Mouse (Mus musculus) small intestine, adult 2 months (tissue): ENCODE measurements around the gene Shisa8. TPM values are rescaled to one million over a fixed set of nuclear protein-coding genes. Genes with fewer than 3 reads are reported as not detected.

Experiments
- H3K27ac ChIP-seq: fragments of 200-500 bp; 2 replicates; pipeline ENCODE4 v1.5.1; 2012; ENCODE audit warnings: low read depth, low read length, control low read depth, inconsistent platforms; ENCODE audit not compliant: insufficient read depth
- H3K27me3 ChIP-seq: fragments of 200-500 bp; 2 replicates; pipeline ENCODE4 v1.6.1; 2012; ENCODE audit warnings: mild to moderate bottlenecking, moderate library complexity, low read length, inconsistent platforms; ENCODE audit not compliant: control insufficient read depth, insufficient read depth
- H3K36me3 ChIP-seq: fragments of 200-500 bp; 2 replicates; pipeline ENCODE4 v1.6.1; 2012; ENCODE audit warnings: mild to moderate bottlenecking, low read length, control low read depth, inconsistent platforms; ENCODE audit not compliant: control insufficient read depth, insufficient read depth
- H3K4me1 ChIP-seq: fragments of 200-500 bp; 2 replicates; pipeline ENCODE4 v1.6.1; 2012; ENCODE audit warnings: low read length, inconsistent platforms, mixed read lengths; ENCODE audit not compliant: control insufficient read depth, insufficient read depth, insufficient read length
- H3K4me3 ChIP-seq: fragments of 200-500 bp; 2 replicates; pipeline ENCODE4 v1.5.1; 2012; ENCODE audit warnings: low read depth, mild to moderate bottlenecking, control low read depth, inconsistent platforms, low read length, moderate library complexity
- CTCF ChIP-seq: fragments of 200-500 bp; IDR thresholded peaks from 2 replicates; pipeline ENCODE4 v1.5.1; 2012; ENCODE audit warnings: low read depth, mild to moderate bottlenecking, control low read depth, inconsistent platforms, low read length, moderate library complexity, mixed read lengths; ENCODE audit not compliant: insufficient replicate concordance, insufficient read length; ENCODE audit errors: extremely low read depth
- POLR2A ChIP-seq: fragments of 200-500 bp; IDR thresholded peaks from 2 replicates; pipeline ENCODE4 v1.6.1; 2012; ENCODE audit warnings: low read depth, mild to moderate bottlenecking, control low read depth, inconsistent platforms, low read length, moderate library complexity
- WGBS: fragments of 180-500 bp; shearing (Covaris S2); methylation state at CpG from one replicate; pipeline ENCODE4 v1.1.7; 2018; 5-methylcytosine and 5-hydroxymethylcytosine counted together
- polyA plus RNA-seq: library from polyadenylated mRNA; depleted of rRNA; stranded (reverse); fragments of >200 nt; gene quantifications from 2 replicates; pipeline ENCODE4 v1.2.3, GENCODE M21; 2012

Gene Shisa8
- polyA plus RNA-seq, 1 experiment, result 2.6 TPM

DNA sequence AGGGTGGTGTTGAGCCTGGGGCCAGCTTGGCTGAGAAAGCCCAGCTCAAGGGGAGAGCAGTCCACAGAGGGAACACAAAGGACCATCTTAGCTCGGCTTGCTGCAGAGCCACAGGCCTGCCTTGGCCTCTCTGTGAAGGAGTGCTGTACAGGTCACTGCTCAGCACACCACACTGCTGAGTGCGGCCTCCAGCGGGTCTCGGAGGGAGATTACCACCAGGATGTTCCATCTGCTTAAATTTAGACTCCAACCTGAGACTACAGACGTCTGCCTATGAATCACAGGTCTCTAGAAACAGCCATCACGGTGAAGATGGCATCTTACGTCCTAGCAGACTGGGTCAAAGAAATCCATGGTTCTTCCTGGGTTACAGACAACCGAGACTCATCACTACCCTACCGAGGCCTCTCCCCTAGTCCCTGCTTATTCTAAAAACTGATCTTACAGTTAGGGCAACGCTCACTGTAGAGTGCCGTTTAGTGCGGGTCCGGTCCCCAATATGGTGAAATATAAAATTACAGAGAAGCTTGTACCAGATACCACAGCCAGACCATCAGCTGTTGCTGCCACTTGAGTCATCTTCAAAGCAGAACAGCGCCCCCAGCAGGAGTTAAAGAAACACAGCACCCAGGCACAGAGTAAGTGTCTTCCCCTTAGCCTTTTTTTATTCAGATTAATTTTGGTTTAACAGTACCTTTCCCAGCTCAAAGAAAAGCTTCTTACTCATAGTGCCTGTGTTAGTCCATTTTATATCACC is 8.7 kb upstream of the Shisa8 start:
- no peak overlapping the region for H3K4me3 ChIP-seq
- TF ChIP-seq CTCF, result no peak
- TF ChIP-seq POLR2A, result no peak
- H3K4me1 ChIP-seq, result peaks cover 12% of the 10 kb centered on the region
- H3K36me3 ChIP-seq, result no peaks in the 10 kb centered on the region
- no peak overlapping the region for H3K27ac ChIP-seq
- 73% methylated on average over 14 of the region's 14 CpGs for WGBS
- H3K27me3 ChIP-seq, result peaks cover 21% of the 10 kb centered on the region

DNA sequence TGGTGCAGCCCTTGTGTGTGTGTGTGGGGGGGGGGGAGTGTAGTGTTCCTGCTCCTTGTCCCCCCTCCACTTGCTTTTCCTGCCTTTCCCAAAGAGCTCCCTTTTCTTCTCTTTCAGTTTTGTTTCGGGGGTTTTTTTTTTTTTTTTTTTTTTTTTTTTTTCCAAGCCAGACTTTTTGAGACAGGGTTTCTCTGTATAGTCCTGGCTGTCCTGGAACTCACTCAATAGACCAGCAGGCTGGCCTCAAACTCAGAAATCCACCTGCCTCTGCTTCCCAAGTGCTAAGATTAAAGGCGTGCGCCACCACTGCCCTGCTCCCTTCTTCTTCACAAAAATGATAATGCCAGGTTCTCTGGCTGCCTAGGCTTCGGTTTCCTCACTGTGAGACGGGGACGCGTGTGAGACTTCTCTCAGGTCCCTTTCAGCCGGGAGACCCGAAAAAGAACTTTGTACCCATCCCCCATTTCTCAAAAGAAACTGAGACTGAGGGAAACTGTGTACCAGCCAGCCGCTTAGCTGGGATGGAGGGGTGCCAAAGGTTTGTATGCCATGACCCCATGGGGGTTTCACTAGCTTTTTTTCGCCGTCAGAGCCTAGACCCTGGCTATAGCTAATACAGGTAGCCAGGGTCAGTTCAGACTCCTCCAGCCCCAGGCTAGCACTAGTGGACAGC is 7.5 kb upstream of the Shisa8 start:
- TF ChIP-seq CTCF (no peak), POLR2A (no peak)
- peaks cover 22% of the 10 kb centered on the region for H3K27me3 ChIP-seq
- 70% methylated on average over 12 of the region's 12 CpGs for WGBS
- H3K4me3 ChIP-seq, result no peak overlapping the region
- no peaks in the 10 kb centered on the region for H3K36me3 ChIP-seq
- no peak overlapping the region for H3K27ac ChIP-seq
- peaks cover 12% of the 10 kb centered on the region for H3K4me1 ChIP-seq

DNA sequence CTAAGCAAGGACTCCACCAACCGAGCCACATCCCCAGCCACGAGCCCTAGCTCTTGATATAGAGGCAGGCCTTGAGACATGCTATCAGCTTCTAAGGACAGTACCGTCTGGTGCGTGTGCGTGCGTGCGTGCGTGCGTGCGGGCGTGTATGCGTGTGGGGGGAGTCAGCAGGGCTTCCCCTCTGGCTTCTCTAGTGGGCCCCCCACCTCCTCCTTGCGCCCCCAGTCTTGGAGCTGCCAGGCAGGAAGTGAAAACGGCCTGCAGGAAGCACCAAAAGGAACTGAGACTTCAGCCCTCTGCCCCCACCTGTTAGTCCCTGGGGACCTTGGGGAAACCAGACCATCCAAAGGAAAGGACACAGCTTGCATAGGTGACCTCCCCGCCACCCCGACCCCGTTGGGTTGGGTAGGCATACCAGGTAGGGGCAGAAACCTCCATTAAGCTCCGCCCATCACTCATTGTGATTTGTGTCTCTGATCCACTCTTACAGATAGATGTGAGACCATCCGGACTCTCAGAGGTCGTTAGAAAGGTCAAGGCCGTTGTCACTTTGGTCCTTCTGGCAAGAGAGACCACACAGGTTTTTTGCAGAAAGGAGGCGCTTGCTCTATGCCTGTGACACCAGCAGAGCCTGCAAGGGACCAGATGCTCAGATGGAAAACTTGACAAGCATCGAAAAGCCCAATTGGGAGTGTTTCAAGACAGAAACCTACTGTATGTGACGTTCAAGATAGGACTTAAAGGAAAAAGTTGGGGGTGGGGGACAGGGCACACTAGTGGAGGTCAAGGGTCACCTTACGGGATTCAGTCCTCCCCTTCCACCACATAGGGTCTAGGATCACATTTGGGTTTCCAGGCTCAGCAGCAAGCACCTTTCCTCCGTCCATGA is 6.4 kb upstream of the Shisa8 start:
- Histone ChIP-seq H3K36me3 (no peaks in the 10 kb centered on the region), H3K27ac (peak overlapping the region; percentile 32), H3K4me3 (no peak overlapping the region), H3K27me3 (peaks cover 18% of the 10 kb centered on the region), H3K4me1 (peaks cover 7% of the 10 kb centered on the region)
- TF ChIP-seq POLR2A, result no peak
- TF ChIP-seq CTCF, result no peak
- WGBS, result 65% methylated on average over 26 of the region's 26 CpGs

DNA sequence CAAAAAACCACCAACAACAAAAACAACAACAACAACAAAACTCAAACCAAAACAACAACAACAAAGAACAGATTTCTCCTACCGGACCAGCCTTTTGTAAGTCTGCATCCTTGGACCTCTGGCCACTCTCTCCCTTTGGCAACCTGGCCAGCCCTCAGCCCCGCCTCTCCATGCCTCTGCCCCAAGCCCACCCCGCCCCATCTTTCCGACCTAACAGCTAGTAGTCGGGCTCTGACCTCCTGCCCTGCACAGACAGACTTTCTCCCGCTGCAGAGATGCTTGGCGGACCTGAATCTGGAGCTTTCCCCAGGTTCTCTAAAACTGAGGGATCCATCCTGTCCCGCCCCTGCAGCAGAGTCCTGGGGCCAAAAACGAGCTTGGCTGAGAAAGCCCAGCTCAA is 5.4 kb upstream of the Shisa8 start:
- Histone ChIP-seq H3K4me1 (peaks cover 3% of the 10 kb centered on the region; the same call in 1 of the 2 replicates), H3K27me3 (peaks cover 17% of the 10 kb centered on the region; the same call in 1 of the 2 replicates), H3K4me3 (no peak overlapping the region), H3K27ac (no peak overlapping the region), H3K36me3 (no peaks in the 10 kb centered on the region)
- TF ChIP-seq CTCF (no peak), POLR2A (no peak)
- 47% methylated on average over 9 of the region's 9 CpGs for WGBS

DNA sequence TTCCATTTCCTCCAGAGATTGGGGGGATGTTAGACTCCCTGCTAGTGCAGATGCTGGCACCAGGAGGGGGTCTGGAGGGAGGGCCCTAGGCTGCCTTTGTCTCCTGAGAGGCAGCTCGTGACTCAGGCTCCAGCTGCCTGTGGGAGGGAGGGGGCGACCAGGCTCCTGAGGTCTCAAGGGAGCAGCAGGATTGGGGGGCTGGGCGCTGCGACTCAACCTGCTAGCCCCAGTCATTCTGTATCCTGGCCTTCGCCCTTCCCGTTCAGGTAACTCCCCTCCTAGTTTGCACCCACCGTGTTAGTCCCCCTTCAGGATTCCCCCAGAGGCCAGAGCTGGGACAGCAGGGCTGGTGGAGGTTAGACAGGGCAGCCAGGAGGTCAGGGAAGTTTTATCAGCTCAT is 4.4 kb upstream of the Shisa8 start:
- TF ChIP-seq CTCF (no peak), POLR2A (no peak)
- WGBS, result 29% methylated on average over 7 of the region's 7 CpGs
- Histone ChIP-seq H3K36me3 (no peaks in the 10 kb centered on the region), H3K27me3 (peaks cover 26% of the 10 kb centered on the region), H3K27ac (no peak overlapping the region), H3K4me1 (peaks cover 7% of the 10 kb centered on the region), H3K4me3 (no peak overlapping the region)

DNA sequence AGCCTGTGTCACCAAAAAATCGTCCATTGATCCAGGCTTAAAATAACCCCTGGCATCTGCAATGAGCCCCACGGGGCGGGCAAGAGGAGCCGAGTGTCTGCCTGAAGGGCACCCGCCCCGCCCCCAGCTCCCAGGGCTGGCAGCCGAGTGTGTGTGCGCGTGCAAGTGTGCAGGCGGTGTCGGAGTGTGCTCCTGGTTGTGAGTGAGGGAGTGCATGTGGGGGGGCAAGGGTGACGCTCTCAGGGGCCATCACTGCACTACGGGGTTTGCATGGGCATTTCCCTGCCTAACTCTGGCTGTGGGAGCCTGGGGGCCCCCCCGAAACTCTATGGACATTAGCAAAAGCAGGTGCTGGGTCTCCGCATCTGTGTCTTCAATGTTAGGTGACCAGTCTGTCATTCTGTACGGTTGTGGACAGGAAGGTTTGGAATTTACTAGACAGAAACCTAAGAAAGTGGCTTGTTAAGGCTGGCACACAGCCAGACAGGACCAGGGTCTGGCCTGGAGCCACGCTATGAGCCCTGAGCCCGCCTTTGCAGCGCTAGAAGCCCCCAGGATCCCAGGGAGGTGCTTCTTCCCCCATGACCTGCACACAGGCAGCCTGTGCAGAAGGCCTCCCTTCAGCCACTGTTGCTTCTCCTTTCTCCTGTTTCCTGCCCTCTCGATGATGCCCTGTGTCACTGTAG is 3.7 kb upstream of the Shisa8 start:
- WGBS, result 50% methylated on average over 20 of the region's 20 CpGs
- H3K4me3 ChIP-seq, result no peak overlapping the region
- H3K27me3 ChIP-seq, result peaks cover 33% of the 10 kb centered on the region

More for the DNA sequence above, 3.7 kb upstream of the Shisa8 start:
- no peaks in the 10 kb centered on the region for H3K36me3 ChIP-seq
- H3K4me1 ChIP-seq, result peaks cover 12% of the 10 kb centered on the region
- no peak for TF ChIP-seq CTCF
- no peak for TF ChIP-seq POLR2A
- no peak overlapping the region for H3K27ac ChIP-seq
